ENCODE assay signal across 8 mouse cellular contexts in the genomic region with DNA sequence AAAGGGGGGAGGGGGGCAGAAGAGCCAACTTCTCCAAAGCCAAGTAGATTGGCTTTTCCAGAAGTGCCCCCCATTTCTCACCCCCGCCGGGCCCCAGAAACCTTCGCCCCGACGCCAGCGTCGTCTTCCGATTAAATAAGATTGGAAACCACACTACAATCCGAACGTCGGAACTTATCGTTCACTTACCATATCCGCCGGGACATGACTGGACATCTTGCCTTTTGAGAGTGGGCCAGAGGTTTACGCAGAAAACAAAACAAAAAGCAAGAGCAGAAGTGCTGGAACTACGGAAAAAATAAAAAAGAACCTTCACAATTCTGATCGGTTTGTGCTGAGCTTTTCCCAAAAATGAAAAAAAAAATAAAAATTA. TPM values are rescaled to one million over a fixed set of nuclear protein-coding genes. Genes with fewer than 3 reads are reported as not detected.
A peak's percentile ranks its signal among the peaks of the same experiment; 100 is the strongest.
DNase-seq lines count a peak whose midpoint lies in the region; ATAC-seq and TF ChIP-seq lines count a peak whose summit lies in the region.

No protein-coding gene starts in this region.

- no peaks in the 10 kb centered on the region for H3K27me3 ChIP-seq in G1E (ENCODE audit: insufficient read depth, low read length)
- H3K27me3 ChIP-seq in forebrain, embryonic 11.5 days (ENCODE audit: control insufficient read depth, insufficient read depth, low read length): no peaks in the 10 kb centered on the region
- no peaks in the 10 kb centered on the region for H3K27me3 ChIP-seq in lung, embryonic 15.5 days
- no peaks in the 10 kb centered on the region for H3K27me3 ChIP-seq in stomach, embryonic 15.5 days (replicated peaks)

- peak overlapping the region; percentile 66 for H3K4me2 ChIP-seq in forebrain, embryonic 11.5 days (ENCODE audit: low read depth, low read length, severe bottlenecking)
- H3K4me2 ChIP-seq in lung, embryonic 15.5 days: peak overlapping the region; percentile 74
- peak overlapping the region; percentile 70 for H3K4me2 ChIP-seq in stomach, embryonic 15.5 days

- peak overlapping the region; percentile 88 for H3K4me3 ChIP-seq in gastrocnemius, adult 2 months
- peak overlapping the region; percentile 83 for H3K4me3 ChIP-seq in G1E (ENCODE audit: low read depth, low read length)
- peak overlapping the region; percentile 70 for H3K4me3 ChIP-seq in forebrain, embryonic 11.5 days (ENCODE audit: low read depth, low read length)
- peak overlapping the region; percentile 66 for H3K4me3 ChIP-seq in lung, embryonic 15.5 days
- H3K4me3 ChIP-seq in stomach, embryonic 15.5 days (replicated peaks): peak overlapping the region; percentile 70

- H3K9ac ChIP-seq in forebrain, embryonic 11.5 days (ENCODE audit: low read length): peak overlapping the region; percentile 85
- peak overlapping the region; percentile 75 for H3K9ac ChIP-seq in lung, embryonic 15.5 days
- peak overlapping the region; percentile 59 for H3K9ac ChIP-seq in stomach, embryonic 15.5 days

- ATAC-seq in G1E (ENCODE audit: extremely low read depth, insufficient number of reproducible peaks, low FRiP score, poor library complexity, severe bottlenecking): no peak
- ATAC-seq in forebrain, embryonic 11.5 days (replicated peaks; ENCODE audit: low FRiP score): no peak
- ATAC-seq in lung, embryonic 15.5 days (ENCODE audit: borderline replicate concordance, extremely low read depth, low FRiP score, low TSS enrichment): no peak
- ATAC-seq in stomach, embryonic 15.5 days (ENCODE audit: insufficient read depth, low FRiP score, low read depth): no peak

- intact Hi-C loops in gastrocnemius, adult 2 months (cut with DNase I): loop anchor here (5.0 to 10.0 kb wide), 3 partner anchors 156 to 1597 kb away; no protein-coding TSS in a partner anchor

- peak overlapping the region; percentile 97 for H3K27ac ChIP-seq in gastrocnemius, adult 2 months
- peak overlapping the region; percentile 97 for H3K27ac ChIP-seq in forebrain, embryonic 11.5 days (ENCODE audit: low read depth, low read length)
- H3K27ac ChIP-seq in lung, embryonic 15.5 days: peak overlapping the region; percentile 98
- peak overlapping the region; percentile 97 for H3K27ac ChIP-seq in stomach, embryonic 15.5 days

- no peak for TF ChIP-seq CTCF in gastrocnemius, adult 2 months (IDR thresholded peaks at IDR 0.05)
- TF ChIP-seq CTCF in G1E (IDR thresholded peaks at IDR 0.05; ENCODE audit: low read depth, low read length): no peak

- DNase-seq in gastrocnemius, adult 2 months: peak; percentile 41
- no peak for DNase-seq in gastrocnemius, postnatal 25 days
- peak; percentile 19 for DNase-seq in G1E (ENCODE audit: low spot score)
- DNase-seq in forebrain, embryonic 11.5 days (ENCODE audit: low spot score): peak; percentile 60
- peak; percentile 81 for DNase-seq in induced T-regulatory cell, adult 2 months (ENCODE audit: low read depth)
- DNase-seq in urinary bladder, postnatal 4 days (ENCODE audit: low spot score in 2 of 2): no peak

- H3K9me3 ChIP-seq in G1E (replicated peaks): no peaks in the 10 kb centered on the region
- H3K9me3 ChIP-seq in forebrain, embryonic 11.5 days (ENCODE audit: control insufficient read depth, low read length): no peaks in the 10 kb centered on the region
- no peaks in the 10 kb centered on the region for H3K9me3 ChIP-seq in lung, embryonic 15.5 days
- no peaks in the 10 kb centered on the region for H3K9me3 ChIP-seq in stomach, embryonic 15.5 days

- under 1% methylated on average over 17 of the region's 17 CpGs for WGBS in forebrain, embryonic 11.5 days
- WGBS in lung, embryonic 15.5 days: under 1% methylated on average over 17 of the region's 17 CpGs
- WGBS in stomach, embryonic 15.5 days: under 1% methylated on average over 17 of the region's 17 CpGs

- H3K4me1 ChIP-seq in G1E (ENCODE audit: insufficient read depth, low read depth, low read length): peaks cover 49% of the 10 kb centered on the region
- H3K4me1 ChIP-seq in forebrain, embryonic 11.5 days (replicated peaks; ENCODE audit: control insufficient read depth, insufficient read depth, low read length): peaks cover 11% of the 10 kb centered on the region; the same call in 1 of the 2 replicates
- peaks cover 47% of the 10 kb centered on the region for H3K4me1 ChIP-seq in lung, embryonic 15.5 days
- H3K4me1 ChIP-seq in stomach, embryonic 15.5 days: peaks cover 22% of the 10 kb centered on the region

- H3K36me3 ChIP-seq in G1E (replicated peaks): no peaks in the 10 kb centered on the region
- H3K36me3 ChIP-seq in forebrain, embryonic 11.5 days (ENCODE audit: control insufficient read depth, insufficient read depth, low read length): no peaks in the 10 kb centered on the region
- H3K36me3 ChIP-seq in lung, embryonic 15.5 days: no peaks in the 10 kb centered on the region
- H3K36me3 ChIP-seq in stomach, embryonic 15.5 days: no peaks in the 10 kb centered on the region

RNA-seq across cellular contexts. Expression of gene Ubl3, which starts 0.8 kb away (rescaled TPM):
- 100 to 1,000 TPM; 140 to 141 TPM for total RNA-seq in gastrocnemius, adult 2 months (2021)
- total RNA-seq in gastrocnemius, postnatal 25 days (2021): 100 to 1,000 TPM; 102 to 104 TPM
- total RNA-seq in G1E (2014; fragmentation: Nextera tagmentation) (31.0 and 34.4 TPM in 2 replicates), G1E (2017) (36.4 and 38.7 TPM in 2 replicates)
- 20.9 and 23.5 TPM in 2 replicates for polyA plus RNA-seq in G1E (2012)
- 83.7 and 84.2 TPM in 2 replicates for polyA plus RNA-seq in forebrain, embryonic 11.5 days (2014; fragmentation: Nextera tagmentation; extraction: Ambion mirVana)
- polyA plus RNA-seq in lung, embryonic 15.5 days (2015; fragmentation: Nextera tagmentation; extraction: Ambion mirVana): 85.2 and 88.1 TPM in 2 replicates
- 74.8 and 77.7 TPM in 2 replicates for polyA plus RNA-seq in stomach, embryonic 15.5 days (2015; fragmentation: Nextera tagmentation; extraction: Ambion mirVana)

Comparison
In these comparisons a context has a peak if more than half of its experiments do, and no peak if none do; other contexts are left out.
1. DNase-seq: peak in gastrocnemius, adult 2 months (single experiment), G1E (single experiment), forebrain, embryonic 11.5 days (single experiment) and induced T-regulatory cell, adult 2 months (single experiment); none in gastrocnemius, postnatal 25 days (single experiment) and urinary bladder, postnatal 4 days (0 of 2).
2. Peak in every context shown above with its lines, with median percentiles within 50 percentile points of each other: H3K27ac ChIP-seq, H3K4me3 ChIP-seq, H3K4me2 ChIP-seq and H3K9ac ChIP-seq.